Mouse (Mus musculus): ENCODE measurements around the gene Aspdh. TPM values are rescaled to one million over a fixed set of nuclear protein-coding genes. Genes with fewer than 3 reads are reported as not detected.

The Aspdh gene
- total RNA-seq (2022), result 1 to 10 TPM in 1 of 4 experiments, under 1 TPM in 1, not detected in 2; 0.79 to 1.5 TPM

DNA sequence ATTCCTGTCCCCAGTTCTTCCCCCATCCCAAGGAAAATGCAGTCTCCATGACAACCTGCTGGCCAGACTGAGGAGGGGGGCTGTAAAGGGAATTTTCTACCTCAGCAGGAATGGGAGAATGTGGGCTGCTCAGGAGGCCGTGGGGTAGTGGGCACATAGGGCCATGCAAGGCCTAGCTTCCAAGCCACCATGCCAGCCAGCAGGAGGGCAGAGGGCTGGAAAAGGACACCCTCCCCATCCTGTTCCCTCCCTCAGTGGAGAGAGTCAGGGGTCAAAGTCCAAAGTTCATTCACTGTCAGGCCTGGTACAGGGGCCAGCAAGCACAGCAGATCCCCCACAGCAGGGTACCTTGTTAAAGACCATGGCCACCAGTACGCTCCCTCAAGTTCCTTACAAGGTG, at the start of gene Aspdh:
TSS of gene Aspdh (plus strand) at position 281 of the 400 bp plus-strand sequence.
- DNase-seq (ENCODE audit: low spot score), result no peak

DNA sequence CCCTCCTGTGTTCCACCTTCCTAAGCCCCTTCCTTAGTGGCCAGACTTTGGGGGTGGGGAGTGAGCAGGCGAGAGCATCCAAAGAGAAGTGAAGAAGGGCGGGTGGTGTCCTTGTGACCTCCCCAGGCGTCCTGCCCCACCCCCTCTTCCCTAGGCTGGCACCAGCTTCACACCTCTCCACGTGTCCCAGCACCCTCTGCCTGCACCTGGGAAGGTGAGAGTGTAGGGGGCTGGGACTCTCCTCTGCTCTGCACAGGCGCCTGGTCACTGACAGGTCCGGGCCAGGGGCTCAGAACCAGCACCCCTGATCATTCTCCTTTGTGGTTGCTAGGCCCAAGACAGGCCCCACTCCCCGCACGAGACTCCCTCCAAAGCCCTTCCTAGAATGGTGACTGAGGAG, 37.5 kb upstream of the Aspdh start:
- DNase-seq (ENCODE audit: low spot score), result no peak

DNA sequence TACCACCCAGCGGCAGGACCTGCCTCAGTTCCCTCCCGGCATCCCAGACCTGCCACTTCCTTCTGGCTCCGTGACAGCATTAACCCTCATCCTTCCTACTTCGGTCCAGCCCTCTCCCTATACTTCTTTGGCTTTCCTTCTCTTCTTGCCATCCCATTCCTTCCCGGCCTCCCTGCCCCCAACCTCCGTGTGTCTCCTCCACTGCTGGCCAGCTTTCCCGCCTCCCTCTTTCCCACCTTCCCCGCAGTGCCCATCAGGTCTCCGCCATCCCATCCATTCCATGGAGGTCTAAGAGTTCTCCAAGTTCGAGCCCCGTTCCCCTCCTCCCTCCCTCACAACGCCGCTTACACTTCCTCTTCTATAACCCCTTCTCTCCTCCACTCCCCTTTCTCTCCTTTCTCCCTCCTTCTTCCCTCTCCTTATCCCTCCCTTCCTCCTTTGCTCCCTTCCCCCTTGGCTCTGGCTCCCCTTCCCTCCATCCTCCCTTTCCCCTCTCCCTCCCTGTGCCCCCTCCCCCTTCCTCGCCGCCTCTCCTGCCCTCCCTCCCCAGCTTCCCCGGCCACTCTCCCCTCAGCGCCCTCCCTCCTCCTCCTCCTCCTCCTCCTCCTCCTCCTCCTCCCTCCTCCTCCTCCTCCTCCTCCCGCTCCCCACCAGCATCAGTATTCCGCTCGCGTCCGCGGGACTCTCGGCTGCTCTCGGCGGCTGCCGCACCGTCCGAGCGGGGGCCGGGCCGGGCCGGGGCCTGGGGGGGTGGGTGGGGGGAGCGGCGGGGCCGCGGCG, 36.8 kb upstream of the Aspdh start:
- no peak for DNase-seq (ENCODE audit: low spot score)

GRCm38 (mm10) chr7:44428968-44429521, 36.1 kb upstream of the Aspdh start, which contains the start of gene Lrrc4b:
Gene Lrrc4b (plus strand): TSS chr7:44429018.
- no peak for DNase-seq (ENCODE audit: low spot score)

DNA sequence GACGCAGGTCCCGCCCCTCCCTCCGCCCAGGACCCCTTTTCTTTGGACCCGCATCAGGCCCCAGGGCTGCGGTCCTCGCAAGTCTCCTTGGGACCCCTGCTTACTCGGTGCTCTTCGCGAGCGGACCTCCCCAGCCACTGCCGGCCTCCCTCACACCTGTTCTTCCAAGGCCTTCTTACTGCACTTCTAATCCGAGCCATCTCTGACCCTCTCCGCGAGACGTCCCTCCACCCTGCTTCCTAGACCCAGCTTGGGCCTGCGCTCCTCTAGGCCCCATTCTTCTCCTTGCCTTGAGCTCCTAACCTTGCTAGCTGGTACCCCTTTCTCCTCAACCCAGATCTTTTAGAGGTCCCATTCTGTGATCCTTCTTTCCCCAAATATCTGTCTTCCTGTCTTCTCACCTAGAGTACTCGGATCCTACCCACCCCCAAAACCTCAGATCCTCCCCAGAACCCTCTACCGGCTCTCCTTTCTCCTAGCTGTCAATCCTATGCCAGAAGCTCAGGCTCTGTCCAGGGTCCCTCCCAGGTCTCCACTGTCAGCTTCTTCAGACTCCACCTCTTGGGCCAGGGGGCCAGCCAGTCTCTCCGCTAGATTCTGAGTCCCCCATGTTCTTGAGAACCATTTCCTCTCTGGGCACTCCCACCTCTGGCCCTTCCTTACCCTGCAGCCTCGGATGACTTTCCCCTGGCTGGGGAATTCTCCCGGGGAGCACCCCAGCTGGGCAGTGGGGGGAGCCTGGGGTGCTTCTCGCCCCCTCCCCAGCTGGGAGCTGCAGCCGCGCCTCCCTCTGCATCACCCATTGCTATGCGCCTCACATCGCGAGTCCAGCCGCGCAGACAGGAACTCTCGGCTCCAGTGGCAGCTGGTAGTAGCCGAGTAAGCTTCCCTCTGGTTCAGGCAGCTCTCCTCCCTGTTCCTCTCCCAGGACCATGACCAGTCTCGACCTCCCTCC, 35.4 kb upstream of the Aspdh start:
- no peak for DNase-seq (ENCODE audit: low spot score)

- DNase-seq (ENCODE audit: low spot score), result no peak
Observed at GRCm38 (mm10) chr7:44432550-44432949, 32.6 kb upstream of the Aspdh start.

- DNase-seq (ENCODE audit: low spot score), result no peak
Observed at GRCm38 (mm10) chr7:44433371-44433770, 31.8 kb upstream of the Aspdh start.

DNA sequence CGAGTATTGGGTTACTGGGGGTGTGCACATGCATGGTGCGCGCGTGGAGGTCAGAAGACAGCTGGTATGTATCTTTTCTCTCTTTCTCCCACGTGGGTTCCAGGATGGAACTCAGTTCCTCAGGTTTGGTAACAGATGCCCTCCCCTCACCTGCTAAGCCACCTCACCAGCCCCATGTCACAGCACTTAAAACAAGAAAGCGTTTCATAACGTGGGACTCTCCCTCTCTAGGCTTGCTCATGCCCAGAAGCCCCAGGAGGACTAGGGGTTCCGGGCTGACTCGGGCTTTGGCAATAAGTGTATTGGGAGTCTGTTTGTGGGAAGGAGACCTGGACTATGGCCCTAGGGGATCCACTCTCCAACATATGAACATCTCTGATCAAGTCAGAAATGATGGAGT, 31.1 kb upstream of the Aspdh start:
- no peak for DNase-seq (ENCODE audit: low spot score)

GRCm38 (mm10) chr7:44435796-44436195, 29.4 kb upstream of the Aspdh start:
- no peak for DNase-seq (ENCODE audit: low spot score)

GRCm38 (mm10) chr7:44436267-44436666, 28.9 kb upstream of the Aspdh start:
- DNase-seq (ENCODE audit: low spot score), result no peak

DNA sequence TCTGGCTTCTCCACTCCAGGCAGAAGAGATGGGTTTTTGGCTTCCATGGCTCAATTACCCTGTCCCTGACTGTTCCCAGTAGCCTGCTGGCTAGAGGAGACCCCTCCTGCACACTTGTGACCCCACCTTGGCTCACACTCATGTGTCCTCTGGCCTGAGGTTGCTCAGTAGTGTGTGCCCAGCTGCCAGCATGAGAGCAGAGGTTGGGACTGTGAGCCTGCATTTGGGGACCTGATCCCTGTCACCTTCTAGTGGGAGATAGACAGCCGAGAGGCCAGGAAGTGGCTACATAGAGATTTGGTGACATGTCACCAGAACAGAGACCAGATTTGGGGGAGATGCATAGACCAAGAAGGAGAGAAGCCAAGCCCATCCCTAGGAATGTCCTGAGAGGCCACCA, 28.0 kb upstream of the Aspdh start:
- no peak for DNase-seq (ENCODE audit: low spot score)

DNA sequence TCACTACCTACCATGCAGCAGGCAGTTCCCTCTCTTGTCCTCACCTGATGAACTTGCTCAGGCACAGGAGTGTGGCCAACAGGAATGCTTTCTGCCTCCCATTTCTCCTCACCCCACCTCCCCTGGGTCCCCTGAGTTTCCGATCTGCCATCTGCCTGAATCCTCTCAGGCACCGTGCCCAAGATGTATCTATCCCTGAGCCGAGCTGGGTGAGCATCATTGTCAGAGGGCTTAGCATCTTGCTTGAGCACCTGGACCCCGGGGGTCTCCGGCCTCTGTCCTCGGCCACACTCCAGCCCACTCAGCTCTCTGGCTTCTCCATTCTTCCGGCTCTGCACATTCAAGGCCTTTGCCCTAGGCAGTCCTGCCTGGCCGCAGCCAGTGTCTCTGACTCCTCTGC, 27.3 kb upstream of the Aspdh start:
- DNase-seq (ENCODE audit: low spot score), result no peak

DNA sequence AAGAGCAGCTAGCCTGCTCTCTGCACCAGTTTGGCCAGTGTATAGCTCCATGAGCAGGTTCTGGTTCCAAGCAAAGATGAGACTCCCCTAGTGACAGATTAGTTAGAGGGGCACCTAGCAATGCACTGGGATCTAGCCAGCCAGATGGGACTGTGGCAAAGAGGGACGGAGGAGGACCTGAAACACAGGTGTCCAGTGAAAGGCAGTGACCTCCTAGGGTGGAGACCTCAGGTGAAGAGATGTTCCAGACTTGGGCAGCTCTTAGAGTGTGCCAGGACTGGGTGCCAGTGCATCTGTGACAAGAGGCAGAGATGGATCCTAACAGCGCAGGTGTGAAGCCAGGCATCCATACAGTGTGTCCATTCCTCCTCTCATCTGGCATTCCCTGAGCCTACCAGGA, 25.5 kb upstream of the Aspdh start:
- DNase-seq (ENCODE audit: low spot score), result no peak

DNA sequence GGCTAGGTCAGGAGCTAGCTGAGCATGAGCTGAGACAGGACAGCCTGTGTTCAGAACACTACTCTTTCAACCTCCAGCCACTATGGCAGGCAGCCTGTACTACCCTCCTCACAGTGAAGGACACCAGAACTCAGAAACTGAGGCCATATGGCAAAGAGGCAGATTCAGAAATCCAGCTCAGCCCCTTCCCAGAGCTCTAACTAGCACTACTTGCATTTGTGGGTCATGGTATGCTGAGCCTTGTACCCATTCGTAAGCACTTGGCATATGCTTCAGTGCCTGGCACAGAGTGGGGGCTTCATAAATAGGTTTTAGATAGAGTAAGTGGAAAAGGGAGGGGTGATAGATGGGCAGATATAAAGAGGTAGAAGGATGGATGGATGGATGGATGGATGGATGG, 24.7 kb upstream of the Aspdh start:
- DNase-seq (ENCODE audit: low spot score), result no peak

- DNase-seq (ENCODE audit: low spot score), result no peak
Observed at GRCm38 (mm10) chr7:44441180-44441579, 24.0 kb upstream of the Aspdh start.

DNA sequence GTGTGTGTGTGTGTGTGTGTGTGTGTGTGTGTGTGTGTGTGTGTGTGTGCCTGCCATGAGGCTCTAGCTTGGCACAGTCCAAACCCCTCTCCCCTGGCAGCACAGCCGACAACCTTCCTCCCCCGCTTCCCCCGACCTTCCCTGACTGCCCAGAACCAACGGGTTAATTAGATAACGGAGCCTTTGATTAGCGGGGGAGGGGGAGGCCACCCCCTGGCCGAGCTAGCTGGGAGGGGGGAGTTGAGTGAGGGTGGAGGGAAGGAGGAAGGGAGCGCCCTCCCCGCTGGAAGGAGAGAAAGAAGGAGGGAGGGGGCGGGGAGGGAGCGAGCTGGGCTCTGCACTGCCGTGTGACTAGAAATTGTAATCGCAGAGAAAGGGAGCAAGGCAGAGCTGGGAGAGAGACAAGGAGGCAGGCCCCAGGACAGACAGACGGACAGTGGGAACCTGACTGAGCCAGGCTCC, 23.5 kb upstream of the Aspdh start:
- no peak for DNase-seq (ENCODE audit: low spot score)

GRCm38 (mm10) chr7:44442407-44442821, 22.8 kb upstream of the Aspdh start:
- DNase-seq (ENCODE audit: low spot score), result no peak

GRCm38 (mm10) chr7:44443268-44444173, 21.7 kb upstream of the Aspdh start:
- no peak for DNase-seq (ENCODE audit: low spot score)

DNA sequence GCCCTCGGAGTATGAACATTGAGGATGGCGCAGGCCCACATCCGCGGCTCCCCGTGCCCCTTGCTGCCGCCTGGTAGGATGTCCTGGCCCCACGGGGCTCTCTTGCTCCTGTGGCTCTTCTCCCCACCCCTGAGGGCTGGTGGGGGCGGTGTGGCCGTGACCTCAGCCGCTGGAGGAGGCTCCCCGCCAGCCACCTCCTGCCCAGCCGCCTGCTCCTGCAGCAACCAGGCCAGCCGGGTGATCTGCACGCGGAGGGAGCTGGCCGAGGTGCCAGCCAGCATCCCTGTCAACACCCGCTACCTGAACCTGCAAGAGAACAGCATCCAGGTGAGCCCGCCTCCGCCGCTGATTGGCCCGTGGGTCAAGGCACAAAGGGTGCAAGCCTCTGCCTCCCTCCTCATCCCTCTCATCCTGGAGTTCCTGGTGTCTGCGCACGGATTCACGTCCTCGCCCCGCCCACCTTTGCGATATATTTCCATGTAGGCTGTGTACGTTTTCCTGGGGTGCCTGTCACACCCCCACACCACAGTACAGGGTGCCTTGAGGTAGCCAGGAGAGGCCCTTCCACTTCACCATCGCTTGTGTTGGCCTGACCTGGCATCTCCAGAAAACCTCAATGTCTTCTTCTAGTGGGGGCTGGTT, 20.2 kb upstream of the Aspdh start:
- DNase-seq (ENCODE audit: low spot score), result no peak

DNA sequence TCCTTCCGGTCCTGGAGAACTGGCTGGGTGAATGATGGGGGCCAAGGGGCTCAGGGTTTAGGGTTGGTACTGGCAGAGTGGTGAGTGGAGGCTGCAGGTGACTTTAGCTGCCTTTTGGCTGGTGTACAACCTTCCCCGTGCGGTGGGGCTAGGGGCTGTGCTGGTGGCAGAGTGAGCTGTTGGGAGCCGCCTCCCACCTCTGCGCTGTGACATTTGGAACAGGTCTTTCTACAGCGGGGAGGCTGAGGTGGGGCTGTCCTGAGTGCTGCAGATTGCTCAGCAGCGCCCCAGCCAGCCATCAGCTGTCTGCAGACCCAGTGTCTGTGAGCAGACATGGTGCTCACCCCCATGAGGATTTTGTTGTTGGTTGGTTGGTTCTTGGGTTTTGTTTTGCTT, 19.7 kb upstream of the Aspdh start:
- no peak for DNase-seq (ENCODE audit: low spot score)
